Mouse (Mus musculus) liver, embryonic 15.5 days (tissue): ENCODE results near the gene Ccnl2. TPM values are rescaled to one million over a fixed set of nuclear protein-coding genes. Genes with fewer than 3 reads are reported as not detected.

Experiments
- ATAC-seq: fragments of 200-750 bp; cut with Nextera tagmentation; 2 replicates; pipeline ENCODE4 v1.8.0; 2017; ENCODE audit warnings: moderate number of reproducible peaks, mild to moderate bottlenecking, moderate library complexity; ENCODE audit not compliant: insufficient read depth
- H3K27ac ChIP-seq: fragments of 300-500 bp; sonication (generic); replicated peaks from 2 replicates; pipeline ENCODE4 v1.5.1; 2015; ENCODE audit warnings: mild to moderate bottlenecking, inconsistent platforms
- H3K27me3 ChIP-seq: fragments of 300-500 bp; sonication (generic); 2 replicates; pipeline ENCODE4 v1.6.1; 2015; ENCODE audit warnings: mild to moderate bottlenecking, inconsistent platforms
- H3K36me3 ChIP-seq: fragments of 300-500 bp; sonication (generic); replicated peaks from 2 replicates; pipeline ENCODE4 v1.6.1; 2015; ENCODE audit warnings: moderate library complexity, mild to moderate bottlenecking, inconsistent platforms
- H3K4me1 ChIP-seq: fragments of 300-500 bp; sonication (generic); replicated peaks from 2 replicates; pipeline ENCODE4 v1.6.1; 2015; ENCODE audit warnings: inconsistent platforms
- H3K4me2 ChIP-seq: fragments of 300-500 bp; sonication (generic); 2 replicates; pipeline ENCODE4 v1.6.1; 2015; ENCODE audit warnings: moderate library complexity, mild to moderate bottlenecking, inconsistent platforms
- H3K4me3 ChIP-seq: fragments of 300-500 bp; sonication (generic); replicated peaks from 2 replicates; pipeline ENCODE4 v1.5.1; 2015; ENCODE audit warnings: mild to moderate bottlenecking, inconsistent platforms
- H3K9ac ChIP-seq: fragments of 300-500 bp; sonication (generic); 2 replicates; pipeline ENCODE4 v1.6.1; 2015; ENCODE audit warnings: moderate library complexity, mild to moderate bottlenecking, inconsistent platforms
- H3K9me3 ChIP-seq: fragments of 300-500 bp; sonication (generic); replicated peaks from 2 replicates; pipeline ENCODE4 v1.6.1; 2016; ENCODE audit warnings: inconsistent platforms
- WGBS: fragments of 180-500 bp; shearing (Covaris S2); methylation state at CpG from one replicate; pipeline ENCODE4 v1.1.7; 2015; ENCODE audit warnings: mixed read lengths; ENCODE audit not compliant: insufficient replicate concordance; 5-methylcytosine and 5-hydroxymethylcytosine counted together
- polyA plus RNA-seq: library from polyadenylated mRNA; unstranded; fragments of >200 nt; fragmentation: Nextera tagmentation; extraction: Ambion mirVana; gene quantifications from 2 replicates; pipeline ENCODE4 v1.2.1, GENCODE M21; 2015

The Ccnl2 gene
- polyA plus RNA-seq, 1 experiment from 2014 or later: 65.6 TPM

DNA sequence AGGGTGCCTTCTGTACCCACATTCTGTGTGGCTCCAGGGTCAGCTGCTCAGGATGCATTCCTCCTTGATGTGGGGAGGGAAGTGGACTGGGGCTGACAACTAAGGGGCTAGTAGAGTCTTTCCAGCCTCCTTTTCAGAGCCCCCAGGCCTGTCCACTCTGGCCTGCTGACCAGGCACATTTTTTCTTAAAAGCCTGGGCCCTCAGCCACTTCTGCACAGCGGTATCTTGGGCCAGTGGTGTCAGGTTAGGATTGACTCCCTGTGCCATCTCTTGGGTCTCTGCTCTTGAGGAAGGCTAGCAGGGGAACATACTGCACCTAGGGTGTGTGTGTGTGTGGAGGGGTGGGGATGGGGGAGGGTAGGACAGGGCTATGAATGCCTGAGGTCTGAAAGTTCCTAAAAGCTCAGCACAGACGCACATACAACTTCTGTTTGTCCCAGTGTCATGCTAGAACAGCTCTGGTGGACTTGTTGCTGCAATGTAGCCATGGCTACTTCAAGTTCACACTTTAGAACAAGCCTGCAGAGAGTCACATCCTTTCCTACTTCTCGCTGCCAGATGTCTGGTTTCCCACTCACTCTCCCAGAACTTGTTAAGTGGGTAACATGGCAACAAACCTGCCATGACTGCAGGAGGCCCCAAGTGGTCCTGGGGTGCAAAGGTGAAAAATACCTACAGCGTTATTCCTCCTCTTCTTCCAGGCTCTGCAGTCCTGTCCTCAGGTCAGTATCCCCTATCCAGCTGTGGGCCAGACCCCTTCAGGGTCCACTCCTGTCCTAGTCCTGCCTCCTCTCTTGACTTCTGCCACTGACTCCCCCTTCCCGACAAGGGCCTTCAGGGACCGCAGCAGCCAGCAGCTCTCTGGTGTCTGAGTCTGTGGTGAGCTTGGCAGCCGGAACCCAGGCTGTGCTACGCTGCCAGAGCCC, 28.1 kb downstream of the Ccnl2 start:
- ATAC-seq: no peak
- Histone ChIP-seq H3K4me2 (peak overlapping the region; percentile 87), H3K4me1 (peaks cover 34% of the 10 kb centered on the region), H3K4me3 (peak overlapping the region; percentile 60), H3K27ac (no peak overlapping the region; the same call in 1 of the 2 replicates), H3K27me3 (peaks cover 40% of the 10 kb centered on the region), H3K9ac (peak overlapping the region; percentile 57), H3K36me3 (no peaks in the 10 kb centered on the region), H3K9me3 (no peaks in the 10 kb centered on the region)
- WGBS: 26% methylated on average over 8 of the region's 8 CpGs

DNA sequence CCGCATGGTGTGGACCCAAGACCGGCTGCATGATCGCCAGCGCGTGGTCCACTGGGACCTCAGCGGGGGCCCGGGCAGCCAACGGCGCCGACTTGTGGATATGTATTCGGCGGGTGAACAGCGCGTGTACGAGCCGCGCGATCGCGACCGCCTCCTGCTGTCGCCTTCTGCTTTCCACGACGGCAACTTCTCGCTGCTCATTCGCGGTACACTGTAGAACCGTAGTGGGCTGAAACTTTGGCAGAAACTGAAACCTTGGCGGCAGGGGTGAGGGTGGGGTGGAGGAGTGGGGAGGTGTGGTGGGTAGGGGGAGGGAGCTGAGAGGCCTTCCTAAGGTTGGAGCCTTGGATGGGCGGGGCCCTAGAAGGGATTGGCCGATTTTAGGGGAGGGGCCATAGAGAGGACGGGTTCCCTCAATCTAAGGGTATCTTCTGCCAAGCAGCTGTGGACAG, 28.7 kb downstream of the Ccnl2 start:
- ATAC-seq: peak; percentile 68
- Histone ChIP-seq H3K27me3 (peaks cover 40% of the 10 kb centered on the region), H3K9ac (peak overlapping the region; percentile 57), H3K36me3 (no peaks in the 10 kb centered on the region), H3K27ac (no peak overlapping the region), H3K4me1 (peaks cover 37% of the 10 kb centered on the region), H3K4me2 (peak overlapping the region; percentile 87), H3K4me3 (peak overlapping the region; percentile 60), H3K9me3 (no peaks in the 10 kb centered on the region)
- WGBS: under 1% methylated on average over 32 of the region's 32 CpGs

DNA sequence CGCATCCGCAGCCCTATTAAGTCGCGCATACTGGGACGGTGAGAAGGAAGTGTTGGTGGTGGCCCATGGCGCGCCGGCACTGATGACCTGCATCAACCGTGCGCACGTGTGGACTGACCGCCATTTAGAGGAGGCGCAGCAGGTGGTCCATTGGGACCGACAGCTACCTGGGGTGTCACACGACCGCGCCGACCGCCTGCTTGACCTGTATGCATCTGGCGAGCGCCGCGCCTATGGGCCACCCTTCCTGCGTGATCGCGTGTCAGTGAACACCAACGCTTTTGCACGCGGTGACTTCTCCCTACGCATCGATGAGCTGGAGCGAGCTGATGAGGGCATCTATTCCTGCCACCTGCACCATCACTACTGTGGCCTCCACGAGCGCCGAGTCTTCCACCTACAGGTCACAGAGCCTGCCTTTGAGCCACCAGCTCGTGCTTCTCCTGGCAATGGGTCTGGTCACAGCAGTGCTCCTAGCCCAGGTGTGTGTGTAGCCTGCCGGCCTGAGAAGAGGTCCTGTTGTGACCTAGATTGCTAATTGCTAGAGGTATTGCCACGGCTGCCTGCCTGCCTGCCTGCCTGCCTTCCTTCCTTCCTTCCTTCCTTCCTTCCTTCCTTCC, 29.5 kb downstream of the Ccnl2 start:
- H3K27me3 ChIP-seq: peaks cover 43% of the 10 kb centered on the region
- H3K9me3 ChIP-seq: no peaks in the 10 kb centered on the region
- no peaks in the 10 kb centered on the region for H3K36me3 ChIP-seq
- H3K4me3 ChIP-seq: peak overlapping the region; percentile 60
- WGBS: 47% methylated on average over 38 of the region's 38 CpGs
- peak overlapping the region; percentile 57; the same call in 1 of the 2 replicates for H3K9ac ChIP-seq
- peaks cover 42% of the 10 kb centered on the region for H3K4me1 ChIP-seq
- no peak; the same call in 1 of the 2 replicates for ATAC-seq
- H3K4me2 ChIP-seq: peak overlapping the region; percentile 87
- no peak overlapping the region for H3K27ac ChIP-seq

DNA sequence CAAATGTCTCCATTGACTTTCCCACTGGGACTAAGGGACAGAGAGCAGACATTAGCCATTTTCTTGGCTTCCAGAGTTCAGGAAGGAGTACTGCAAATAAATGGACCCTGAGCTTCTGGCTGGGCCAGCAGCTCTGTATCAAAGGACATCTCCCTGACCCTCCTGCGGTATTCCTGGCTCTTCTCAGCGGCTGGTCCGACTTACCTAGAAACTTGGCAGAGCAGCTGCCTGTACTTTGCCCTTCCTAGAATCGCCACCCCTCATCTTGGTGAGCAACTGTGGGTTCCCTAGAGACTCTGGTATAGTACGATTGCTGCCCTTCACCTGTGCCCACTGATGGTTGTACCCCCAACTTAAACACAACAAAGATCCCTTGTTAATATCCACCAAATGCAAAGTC, 30.9 kb downstream of the Ccnl2 start:
- H3K9ac ChIP-seq: no peak overlapping the region
- no peaks in the 10 kb centered on the region for H3K9me3 ChIP-seq
- no peak overlapping the region for H3K4me3 ChIP-seq
- peaks cover 43% of the 10 kb centered on the region for H3K4me1 ChIP-seq
- H3K27me3 ChIP-seq: peaks cover 43% of the 10 kb centered on the region
- ATAC-seq: no peak
- no peak overlapping the region for H3K27ac ChIP-seq
- WGBS: 69% methylated on average over 5 of the region's 5 CpGs
- no peak overlapping the region for H3K4me2 ChIP-seq
- no peaks in the 10 kb centered on the region for H3K36me3 ChIP-seq

DNA sequence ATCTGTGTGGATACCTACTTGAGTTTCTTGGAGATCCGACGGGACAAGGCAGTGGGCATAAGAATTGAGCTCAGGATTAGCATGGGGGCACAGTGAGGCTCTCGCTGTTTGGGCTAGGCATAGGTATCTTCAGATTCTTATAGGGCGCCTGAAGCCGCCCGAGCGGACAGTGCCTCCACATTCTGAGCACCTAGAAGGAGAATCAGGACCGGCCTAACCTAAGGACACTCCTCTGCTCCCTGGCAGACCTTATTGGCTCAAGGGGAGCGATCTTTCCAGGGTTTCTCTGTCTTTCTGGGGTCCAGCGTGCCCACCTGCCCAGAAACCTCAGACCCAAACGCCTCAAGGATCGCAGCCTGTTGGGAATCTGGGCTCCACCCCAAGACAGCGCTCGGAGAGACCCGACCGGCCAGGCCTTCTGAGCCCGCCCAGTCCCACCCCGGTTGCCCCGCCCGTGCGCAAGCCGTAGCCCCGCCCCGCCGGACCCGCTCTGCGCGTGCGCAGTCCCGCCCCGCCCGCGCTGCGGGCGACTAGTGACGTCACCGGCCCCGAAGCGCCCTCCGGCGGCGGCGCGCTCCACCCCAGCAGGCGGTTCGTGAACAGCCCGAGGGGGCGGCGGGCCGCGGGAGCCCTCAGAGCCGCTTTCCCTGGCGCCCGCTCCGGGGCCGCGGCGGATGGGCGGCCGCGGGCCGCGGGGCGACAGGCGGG, 34.7 kb downstream of the Ccnl2 start, which contains the start of gene Dvl1:
TSS of gene Dvl1 (plus strand) at position 532 of the 708 bp plus-strand sequence.
- peak within 1 kb of the TSS; percentile 86 for H3K27ac ChIP-seq

DNA sequence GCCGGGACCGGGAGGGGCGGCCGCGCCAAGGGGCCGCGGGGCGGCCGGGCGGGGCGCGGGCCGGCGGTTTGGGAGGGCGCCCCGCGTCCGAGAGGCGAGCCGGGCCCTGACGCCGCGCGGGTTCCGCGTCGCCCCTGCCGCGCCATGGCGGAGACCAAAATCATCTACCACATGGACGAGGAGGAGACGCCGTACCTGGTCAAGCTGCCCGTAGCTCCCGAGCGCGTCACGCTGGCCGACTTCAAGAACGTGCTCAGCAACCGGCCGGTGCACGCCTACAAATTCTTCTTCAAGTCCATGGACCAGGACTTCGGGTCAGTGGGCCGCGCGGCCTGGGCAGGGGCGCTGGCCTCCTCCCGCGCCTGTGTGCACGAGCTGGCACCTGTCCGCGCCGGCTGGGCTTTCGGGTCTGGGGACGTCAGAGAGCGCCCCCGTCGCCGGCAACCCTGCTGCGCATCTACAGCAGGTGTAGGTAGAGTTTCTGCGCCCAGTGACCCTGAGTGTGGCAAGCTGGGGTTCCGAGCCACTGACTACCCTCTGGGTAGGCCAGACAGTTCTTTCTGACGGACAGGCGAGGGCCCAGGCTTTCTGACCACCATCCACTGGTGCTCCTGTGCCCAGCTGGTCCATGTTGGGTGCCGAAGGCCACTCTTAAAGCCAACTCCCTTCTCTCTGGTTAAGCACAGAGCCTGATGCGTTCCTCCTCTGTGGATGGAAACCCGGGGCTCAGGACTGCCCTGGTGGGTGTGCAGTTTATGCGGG, 35.5 kb downstream of the Ccnl2 start:
- H3K4me1 ChIP-seq: peaks cover 50% of the 10 kb centered on the region
- ATAC-seq: peak; percentile 69
- H3K9me3 ChIP-seq: no peaks in the 10 kb centered on the region
- peak overlapping the region; percentile 87 for H3K4me3 ChIP-seq
- H3K9ac ChIP-seq: peak overlapping the region; percentile 94
- 2% methylated on average over 63 of the region's 69 CpGs for WGBS
- H3K27ac ChIP-seq: peak overlapping the region; percentile 86
- H3K4me2 ChIP-seq: peak overlapping the region; percentile 98
- H3K36me3 ChIP-seq: no peaks in the 10 kb centered on the region
- peaks cover 10% of the 10 kb centered on the region for H3K27me3 ChIP-seq

More for the DNA sequence above, 34.7 kb downstream of the Ccnl2 start, which contains the start of gene Dvl1:
- peaks cover 16% of the 10 kb centered on the region for H3K27me3 ChIP-seq
- WGBS: 3% methylated on average over 64 of the region's 65 CpGs
- H3K4me1 ChIP-seq: peaks cover 46% of the 10 kb centered on the region
- no peaks in the 10 kb centered on the region for H3K36me3 ChIP-seq
- no peaks in the 10 kb centered on the region for H3K9me3 ChIP-seq
- H3K4me3 ChIP-seq: peak within 1 kb of the TSS; percentile 87
- ATAC-seq: peak; percentile 90
- peak within 1 kb of the TSS; percentile 98 for H3K4me2 ChIP-seq
- peak within 1 kb of the TSS; percentile 94 for H3K9ac ChIP-seq

DNA sequence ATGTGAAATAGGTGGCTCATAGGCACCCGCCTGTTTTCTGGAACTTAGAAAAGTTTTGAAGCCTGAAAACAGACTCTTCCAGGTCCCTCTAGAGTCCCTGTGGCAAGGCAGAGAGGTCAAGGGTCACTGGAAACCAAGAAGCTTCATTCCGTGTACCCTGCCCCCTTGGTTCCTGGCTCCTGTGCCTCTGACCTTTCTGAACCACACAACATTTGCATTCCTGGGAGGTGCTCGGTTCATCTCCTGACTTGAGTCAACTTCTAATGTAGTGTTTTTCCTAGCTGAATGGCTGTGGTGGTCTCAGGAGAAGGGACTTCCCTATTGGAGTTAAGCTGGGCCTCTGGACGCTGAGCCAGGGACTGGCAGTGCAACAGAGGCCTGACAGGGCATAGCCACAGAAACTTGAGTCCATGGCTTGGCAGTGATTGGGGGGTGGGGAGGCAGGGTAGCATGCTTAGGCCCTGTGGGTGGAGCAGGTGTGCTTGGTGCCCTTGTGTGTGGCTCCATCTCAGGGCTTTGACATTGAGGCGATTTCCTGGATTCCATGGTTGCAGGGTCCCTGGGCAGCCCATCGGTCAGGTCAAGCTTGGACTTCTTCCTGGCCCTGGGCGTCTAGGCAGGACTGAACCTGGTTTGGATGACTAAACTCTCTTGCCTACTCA, 36.3 kb downstream of the Ccnl2 start:
- 0 out of 2 replicates have a peak overlapping the region, but pooled peaks have one; percentile 19 for H3K27ac ChIP-seq
- H3K4me1 ChIP-seq: peaks cover 50% of the 10 kb centered on the region
- H3K9ac ChIP-seq: peak overlapping the region; percentile 94
- ATAC-seq: no peak
- peak overlapping the region; percentile 87 for H3K4me3 ChIP-seq
- H3K36me3 ChIP-seq: peaks cover 7% of the 10 kb centered on the region; the same call in 1 of the 2 replicates
- H3K4me2 ChIP-seq: peak overlapping the region; percentile 98
- no peaks in the 10 kb centered on the region for H3K9me3 ChIP-seq
- H3K27me3 ChIP-seq: peaks cover 4% of the 10 kb centered on the region; the same call in 1 of the 2 replicates
- 55% methylated on average over 7 of the region's 7 CpGs for WGBS

DNA sequence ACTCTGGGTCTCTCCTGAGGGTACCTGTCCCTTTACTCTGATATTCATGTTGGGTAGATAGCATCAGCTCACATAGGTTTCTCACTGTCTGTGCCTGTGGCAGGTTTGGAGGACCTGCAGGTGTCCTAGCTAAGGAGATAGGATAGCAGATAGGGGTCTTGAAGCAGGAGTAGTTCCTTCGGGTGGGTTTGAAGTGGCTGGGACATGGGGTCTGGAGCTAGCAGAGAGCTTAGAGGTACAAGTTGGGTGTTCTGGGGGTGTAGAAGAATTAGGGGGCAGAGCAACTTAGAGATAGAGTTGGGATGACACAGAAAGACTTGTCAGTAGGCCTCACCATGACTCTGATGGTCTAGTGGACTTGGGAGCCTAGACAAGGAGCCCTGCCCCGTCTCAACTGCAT, 37.1 kb downstream of the Ccnl2 start:
- H3K4me1 ChIP-seq: peaks cover 50% of the 10 kb centered on the region
- no peak overlapping the region for H3K27ac ChIP-seq
- no peak for ATAC-seq
- peaks cover 4% of the 10 kb centered on the region; the same call in 1 of the 2 replicates for H3K27me3 ChIP-seq
- no peak overlapping the region for H3K4me3 ChIP-seq
- peaks cover 13% of the 10 kb centered on the region for H3K36me3 ChIP-seq
- no peaks in the 10 kb centered on the region for H3K9me3 ChIP-seq
- no peak overlapping the region for H3K9ac ChIP-seq
- WGBS: 77% methylated on average over 2 of the region's 2 CpGs
- H3K4me2 ChIP-seq: peak overlapping the region; percentile 98

DNA sequence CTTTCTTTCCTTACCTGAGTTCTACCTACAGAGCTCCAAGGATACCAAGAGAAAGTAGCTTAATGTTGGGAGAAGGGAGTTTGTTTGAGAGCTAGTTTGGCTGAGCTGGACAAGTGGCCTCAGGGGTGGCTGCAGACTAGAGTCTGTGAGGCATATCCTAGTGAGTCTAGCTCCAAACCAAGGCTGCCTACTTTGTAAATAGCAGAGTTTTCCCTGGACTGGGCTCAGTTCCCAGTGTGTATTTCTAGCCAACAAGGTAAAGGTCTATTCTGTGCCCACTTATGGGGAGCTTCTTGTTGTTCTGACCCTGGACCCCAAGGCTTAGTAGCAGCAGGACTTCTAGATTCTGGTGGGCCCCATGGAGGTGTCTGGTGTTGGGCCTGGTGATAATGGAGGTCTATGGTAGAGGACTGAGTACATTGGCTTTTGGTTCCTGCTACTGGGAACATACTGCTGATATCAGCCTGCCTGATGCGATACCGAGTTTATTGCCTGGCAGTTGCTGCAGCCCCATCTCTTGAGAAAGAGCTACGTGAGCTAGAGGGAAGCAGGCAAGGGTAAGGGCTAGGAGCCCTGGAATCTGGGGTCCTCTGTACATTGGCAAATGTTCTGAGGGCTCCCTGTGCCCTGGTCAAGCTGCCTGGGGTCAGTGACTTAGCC, 37.6 kb downstream of the Ccnl2 start:
- Histone ChIP-seq H3K27me3 (peaks cover 4% of the 10 kb centered on the region; the same call in 1 of the 2 replicates), H3K9ac (no peak overlapping the region), H3K4me1 (peaks cover 50% of the 10 kb centered on the region), H3K4me2 (peak overlapping the region; percentile 98), H3K4me3 (no peak overlapping the region), H3K27ac (peak overlapping the region; percentile 25; the same call in 1 of the 2 replicates), H3K9me3 (no peaks in the 10 kb centered on the region), H3K36me3 (peaks cover 19% of the 10 kb centered on the region)
- WGBS: 65% methylated on average over 3 of the region's 3 CpGs
- ATAC-seq: no peak
